ENCODE assay signal across 13 mouse cellular contexts in genomic region chr9:113157474-113158076, GRCm38 (mm10).
DNase-seq lines count a peak whose midpoint lies in the region; ATAC-seq and TF ChIP-seq lines count a peak whose summit lies in the region.
"Had no signal": no experiment of that assay in that cellular context is flagged by ENCODE, and none has a peak within 500 bp of the region (broad histone marks: within the 10 kb centered on the region; RNA-seq: fewer than 3 reads in every experiment).

No protein-coding gene starts in this region.

- 79% methylated on average over 17 of the region's 17 CpGs for WGBS in hindbrain, embryonic 12.5 days
- WGBS in hindbrain, embryonic 13.5 days: 73% methylated on average over 17 of the region's 17 CpGs
- WGBS in limb, embryonic 10.5 days: 60% methylated on average over 17 of the region's 17 CpGs
- 82% methylated on average over 17 of the region's 17 CpGs for WGBS in lung, postnatal 0 days
- 72% methylated on average over 17 of the region's 17 CpGs for WGBS in kidney, embryonic 15.5 days

- H3K36me3 ChIP-seq in hindbrain, embryonic 12.5 days: no peaks in the 10 kb centered on the region
- no peaks in the 10 kb centered on the region for H3K36me3 ChIP-seq in hindbrain, embryonic 13.5 days
- H3K36me3 ChIP-seq in limb, embryonic 10.5 days: no peaks in the 10 kb centered on the region
- H3K36me3 ChIP-seq in lung, postnatal 0 days (ENCODE audit: insufficient read depth, low read length): no peaks in the 10 kb centered on the region
- H3K36me3 ChIP-seq in kidney, embryonic 15.5 days: no peaks in the 10 kb centered on the region
- H3K36me3 ChIP-seq: heart, embryonic 12.5 days; liver, embryonic 13.5 days; stomach, embryonic 15.5 days had no signal

- H3K4me3 ChIP-seq in hindbrain, embryonic 12.5 days: no peak overlapping the region
- no peak overlapping the region for H3K4me3 ChIP-seq in hindbrain, embryonic 13.5 days
- no peak overlapping the region for H3K4me3 ChIP-seq in limb, embryonic 10.5 days
- no peak overlapping the region for H3K4me3 ChIP-seq in lung, postnatal 0 days (ENCODE audit: low read depth, low read length)
- H3K4me3 ChIP-seq in kidney, embryonic 15.5 days (replicated peaks): no peak overlapping the region
- H3K4me3 ChIP-seq: heart, embryonic 12.5 days; liver, embryonic 13.5 days; stomach, embryonic 15.5 days had no signal

- no peaks in the 10 kb centered on the region for H3K9me3 ChIP-seq in hindbrain, embryonic 12.5 days (replicated peaks)
- H3K9me3 ChIP-seq in hindbrain, embryonic 13.5 days: no peaks in the 10 kb centered on the region
- no peaks in the 10 kb centered on the region for H3K9me3 ChIP-seq in limb, embryonic 10.5 days (replicated peaks)
- H3K9me3 ChIP-seq in lung, postnatal 0 days (ENCODE audit: low read length): no peaks in the 10 kb centered on the region
- no peaks in the 10 kb centered on the region for H3K9me3 ChIP-seq in kidney, embryonic 15.5 days (replicated peaks)
- H3K9me3 ChIP-seq: heart, embryonic 12.5 days; stomach, embryonic 15.5 days had no signal

- no peak for TF ChIP-seq EP300 in lung, postnatal 0 days (IDR thresholded peaks at IDR 0.05)

- DNase-seq in Muller cell, postnatal 12 days (ENCODE audit: inconsistent ontology term): peak; percentile 45
- DNase-seq in embryo, embryonic 11.5 days (ENCODE audit: low read depth, low spot score): peak; percentile 5
- peak; percentile 55 for DNase-seq in limb, embryonic 10.5 days (ENCODE audit: low spot score)
- no peak for DNase-seq in lung, postnatal 0 days (ENCODE audit: low spot score)
- DNase-seq: liver, embryonic 13.5 days; right cerebral cortex, postnatal 25 days; thymus, postnatal 36 days had no signal

- H3K27me3 ChIP-seq in hindbrain, embryonic 12.5 days: no peaks in the 10 kb centered on the region
- no peaks in the 10 kb centered on the region for H3K27me3 ChIP-seq in hindbrain, embryonic 13.5 days
- no peaks in the 10 kb centered on the region for H3K27me3 ChIP-seq in limb, embryonic 10.5 days (ENCODE audit: low read depth, poor library complexity, severe bottlenecking)
- no peaks in the 10 kb centered on the region for H3K27me3 ChIP-seq in lung, postnatal 0 days (replicated peaks; ENCODE audit: insufficient read depth, low read length)
- no peaks in the 10 kb centered on the region for H3K27me3 ChIP-seq in kidney, embryonic 15.5 days
- H3K27me3 ChIP-seq: heart, embryonic 12.5 days; liver, embryonic 13.5 days; stomach, embryonic 15.5 days had no signal

- no peak for TF ChIP-seq CTCF in lung, postnatal 0 days (IDR thresholded peaks at IDR 0.05)

- H3K27ac ChIP-seq in hindbrain, embryonic 12.5 days: peak overlapping the region; percentile 3; the same call in 1 of the 2 replicates
- H3K27ac ChIP-seq in hindbrain, embryonic 13.5 days: no peak overlapping the region; the same call in 1 of the 2 replicates
- peak overlapping the region; percentile 28; the same call in 1 of the 2 replicates for H3K27ac ChIP-seq in limb, embryonic 10.5 days
- H3K27ac ChIP-seq in lung, postnatal 0 days (ENCODE audit: low read length): no peak overlapping the region
- no peak overlapping the region for H3K27ac ChIP-seq in kidney, embryonic 15.5 days
- H3K27ac ChIP-seq: liver, embryonic 13.5 days; stomach, embryonic 15.5 days had no signal

- H3K9ac ChIP-seq in hindbrain, embryonic 12.5 days: no peak overlapping the region
- H3K9ac ChIP-seq in hindbrain, embryonic 13.5 days: no peak overlapping the region
- H3K9ac ChIP-seq in lung, postnatal 0 days (replicated peaks; ENCODE audit: low read depth): no peak overlapping the region
- no peak overlapping the region for H3K9ac ChIP-seq in kidney, embryonic 15.5 days
- H3K9ac ChIP-seq: heart, embryonic 12.5 days; liver, embryonic 13.5 days; stomach, embryonic 15.5 days had no signal

- no peaks in the 10 kb centered on the region for H3K4me1 ChIP-seq in hindbrain, embryonic 12.5 days
- H3K4me1 ChIP-seq in hindbrain, embryonic 13.5 days (replicated peaks): peaks cover 9% of the 10 kb centered on the region; the same call in 1 of the 2 replicates
- H3K4me1 ChIP-seq in limb, embryonic 10.5 days: peaks cover 17% of the 10 kb centered on the region
- H3K4me1 ChIP-seq in lung, postnatal 0 days (ENCODE audit: insufficient read depth, low read depth, low read length): no peaks in the 10 kb centered on the region
- H3K4me1 ChIP-seq in kidney, embryonic 15.5 days: no peaks in the 10 kb centered on the region
- H3K4me1 ChIP-seq: liver, embryonic 13.5 days; stomach, embryonic 15.5 days had no signal

- H3K4me2 ChIP-seq in hindbrain, embryonic 12.5 days (replicated peaks): no peak overlapping the region
- H3K4me2 ChIP-seq in hindbrain, embryonic 13.5 days: no peak overlapping the region
- no peak overlapping the region for H3K4me2 ChIP-seq in lung, postnatal 0 days (replicated peaks; ENCODE audit: low read depth, low read length)
- no peak overlapping the region for H3K4me2 ChIP-seq in kidney, embryonic 15.5 days
- H3K4me2 ChIP-seq: heart, embryonic 12.5 days; liver, embryonic 13.5 days; stomach, embryonic 15.5 days had no signal

- no peak for ATAC-seq in hindbrain, embryonic 12.5 days (ENCODE audit: low FRiP score)
- ATAC-seq in hindbrain, embryonic 13.5 days (ENCODE audit: low FRiP score): no peak
- ATAC-seq in lung, postnatal 0 days: no peak
- ATAC-seq in kidney, embryonic 15.5 days (replicated peaks; ENCODE audit: low FRiP score): no peak
- ATAC-seq: intestine, embryonic 16.5 days had no signal

Comparison
In these comparisons a context has a peak if more than half of its experiments do, and no peak if none do; other contexts are left out.
1. H3K27ac ChIP-seq: peak in hindbrain, embryonic 12.5 days (single experiment) and limb, embryonic 10.5 days (single experiment); none in hindbrain, embryonic 13.5 days (single experiment), lung, postnatal 0 days (single experiment) and kidney, embryonic 15.5 days (single experiment).